Mouse (Mus musculus) induced T-regulatory cell, adult 2 months (primary cell): ENCODE data around the gene Rab3gap1.
A peak's percentile ranks its signal among the peaks of the same experiment; 100 is the strongest.

Experiments used
- DNase-seq: peaks from one replicate; pipeline ENCODE4 v3.0.0-alpha.2; 2012; ENCODE audit warnings: low read depth

Gene Rab3gap1

GRCm38 (mm10) chr1:127933405-127933804 is 64.8 kb downstream of the Rab3gap1 start:
- no peak for DNase-seq

GRCm38 (mm10) chr1:127934322-127934721 is 65.7 kb downstream of the Rab3gap1 start:
- no peak for DNase-seq

DNA sequence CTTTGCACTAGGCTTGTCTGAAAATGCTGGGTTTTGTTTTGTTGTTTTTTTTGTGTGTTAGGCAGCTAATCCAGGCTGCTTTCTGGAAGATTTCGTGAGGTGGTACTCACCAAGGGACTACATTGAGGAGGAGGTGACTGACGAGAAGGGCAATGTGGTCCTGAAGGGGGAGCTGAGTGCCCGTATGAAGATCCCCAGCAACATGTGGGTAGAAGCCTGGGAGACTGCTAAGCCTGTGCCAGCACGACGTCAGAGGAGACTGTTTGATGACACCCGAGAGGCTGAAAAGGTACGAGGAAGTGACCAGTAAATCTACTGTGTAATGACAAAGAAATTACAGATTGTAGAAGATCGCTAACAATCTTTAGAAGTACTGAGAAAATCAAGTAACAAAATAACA is 68.7 kb downstream of the Rab3gap1 start:
- DNase-seq, result no peak

GRCm38 (mm10) chr1:127942231-127942630 is 73.7 kb downstream of the Rab3gap1 start:
- no peak for DNase-seq

- DNase-seq, result no peak
Measured at GRCm38 (mm10) chr1:127943516-127943915, 74.9 kb downstream of the Rab3gap1 start.

DNA sequence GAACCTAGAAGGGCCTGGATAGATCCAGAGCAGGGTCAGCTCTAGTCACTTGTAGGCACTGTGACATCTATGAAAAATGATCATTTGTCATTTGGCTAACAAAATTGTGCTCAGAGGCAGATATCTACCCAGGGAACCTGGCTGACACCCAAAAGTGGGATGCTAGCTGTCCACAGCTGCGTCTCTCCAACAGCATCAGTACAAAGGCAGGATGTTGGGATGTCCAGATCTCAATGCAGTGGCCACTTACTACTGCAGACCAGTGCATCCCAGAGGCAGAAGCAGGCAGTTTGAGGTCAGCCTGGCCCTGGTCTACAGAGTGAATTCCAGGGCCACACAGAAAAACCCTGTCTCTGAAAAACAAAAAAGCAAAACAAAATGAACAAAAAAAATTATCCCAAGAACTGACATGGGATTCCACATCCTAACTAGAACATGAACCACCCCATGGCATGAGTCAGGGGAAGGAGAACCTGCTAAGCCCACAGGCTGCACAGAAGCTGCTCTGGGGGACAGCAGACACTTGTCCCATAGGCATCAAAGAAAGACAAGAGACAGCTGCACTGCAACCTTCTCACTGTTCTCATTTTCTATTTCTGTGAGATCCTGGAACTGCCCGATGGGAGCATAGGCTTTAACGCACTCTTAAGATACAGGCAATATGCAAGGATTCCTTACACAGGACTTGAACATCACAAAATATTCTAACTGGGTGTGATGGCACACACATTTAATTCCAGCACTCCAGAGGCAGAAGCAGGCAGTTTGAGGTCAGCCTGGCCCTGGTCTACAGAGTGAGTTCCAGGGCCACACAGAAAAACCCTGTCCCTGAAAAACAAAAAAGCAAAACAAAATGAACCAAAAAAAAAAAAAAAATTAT is 77.4 kb downstream of the Rab3gap1 start:
- no peak for DNase-seq

GRCm38 (mm10) chr1:127946615-127947249 is 78.2 kb downstream of the Rab3gap1 start:
- no peak for DNase-seq

GRCm38 (mm10) chr1:127948748-127949147 is 80.2 kb downstream of the Rab3gap1 start:
- DNase-seq, result no peak

DNA sequence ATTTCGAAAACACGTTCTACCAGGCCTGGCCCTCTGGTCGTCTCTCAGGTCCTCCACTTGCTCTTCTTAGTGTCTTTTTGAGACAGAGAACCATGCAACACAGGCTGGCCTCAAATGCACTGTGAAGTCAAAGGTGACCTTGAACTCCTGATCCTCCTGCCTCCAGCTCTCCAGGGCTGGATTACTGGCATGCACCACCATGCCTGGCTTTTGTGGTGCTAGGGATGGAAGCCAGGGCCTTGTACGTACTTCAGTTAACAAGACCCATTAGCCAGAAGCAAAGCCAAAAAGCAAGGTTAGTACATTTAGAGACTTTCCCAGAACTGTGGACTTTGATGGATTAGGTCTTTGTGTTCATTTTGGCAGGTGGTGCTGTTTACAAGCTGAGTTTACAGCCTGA is 83.7 kb downstream of the Rab3gap1 start:
- no peak for DNase-seq

DNA sequence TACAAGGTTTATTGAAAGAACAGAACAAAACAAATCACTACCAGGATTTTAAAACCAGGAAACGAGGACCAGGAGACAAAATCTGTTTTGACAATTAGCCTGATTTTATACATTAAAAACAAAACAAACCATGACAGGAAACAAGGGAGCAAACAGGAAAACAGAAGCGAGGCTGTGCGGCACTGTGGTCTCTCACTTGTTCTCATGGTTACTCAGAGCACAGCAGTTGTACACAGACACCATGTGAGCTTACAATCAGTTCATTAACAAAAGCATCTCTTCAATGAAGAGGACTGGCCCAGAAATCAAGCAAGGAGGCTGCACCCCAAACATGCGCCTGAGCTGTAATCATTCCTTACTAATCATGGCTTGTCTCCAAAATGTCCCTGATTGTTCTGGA is 85.6 kb downstream of the Rab3gap1 start:
- peak; percentile 71 for DNase-seq

DNA sequence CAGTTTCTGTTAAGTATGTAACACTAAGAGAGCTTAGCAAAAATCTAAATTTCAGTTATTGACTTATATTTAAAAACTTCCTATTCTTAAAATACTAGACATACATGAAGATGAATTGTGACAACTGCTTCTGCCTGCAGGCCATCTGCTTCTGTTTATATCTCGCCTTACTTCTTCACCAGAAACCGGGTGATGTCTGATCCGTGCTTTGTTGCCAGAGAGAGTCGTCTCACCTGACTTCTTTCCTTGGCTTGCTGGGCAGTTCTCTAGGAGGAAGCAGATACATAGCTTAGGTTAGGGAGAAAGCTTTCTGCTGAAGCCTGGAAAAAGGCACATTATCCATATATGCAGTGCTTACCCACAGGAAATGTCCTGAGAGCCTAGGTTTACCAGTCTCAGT is 86.2 kb downstream of the Rab3gap1 start:
- peak; percentile 18 for DNase-seq

DNA sequence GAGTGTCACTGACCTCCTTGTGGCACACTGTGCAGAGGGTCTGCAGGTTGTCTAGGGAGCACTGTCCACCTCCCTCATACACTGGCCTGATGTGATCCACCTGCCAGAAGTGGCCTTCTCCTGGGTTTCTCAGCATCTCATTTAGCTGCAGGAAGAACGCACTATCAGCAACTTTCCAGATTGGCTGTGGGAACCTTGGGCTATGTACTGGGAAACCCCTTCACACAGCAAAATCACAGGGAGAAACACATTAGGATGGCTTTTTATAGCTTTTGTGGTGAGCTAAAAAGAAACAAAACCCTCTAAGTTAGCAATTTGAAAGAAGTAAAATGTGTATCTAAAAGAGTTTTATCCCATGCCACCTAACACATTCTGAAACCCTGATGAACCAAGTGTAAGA is 88.0 kb downstream of the Rab3gap1 start:
- DNase-seq, result no peak

DNA sequence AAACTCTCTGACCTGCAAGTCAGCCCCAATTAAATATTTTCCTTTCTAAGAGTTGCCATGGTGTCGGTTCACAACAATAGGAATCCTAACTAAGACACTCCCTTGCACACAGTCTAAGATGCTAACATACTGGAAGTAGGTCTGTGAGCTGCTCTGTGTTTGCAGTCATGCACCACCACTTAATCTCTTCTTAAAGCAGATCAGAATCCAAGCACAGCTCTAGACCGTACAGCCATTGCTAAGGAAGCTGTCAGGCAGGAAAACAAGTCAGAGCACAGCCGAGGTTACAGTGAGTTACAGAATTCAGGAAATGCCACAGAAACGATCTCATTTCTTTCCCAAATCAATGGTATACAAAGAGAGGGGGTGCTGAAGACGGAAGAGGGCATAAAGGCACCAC is 90.2 kb downstream of the Rab3gap1 start:
- no peak for DNase-seq

- no peak for DNase-seq
Measured at GRCm38 (mm10) chr1:127959312-127959718, 90.7 kb downstream of the Rab3gap1 start.

DNA sequence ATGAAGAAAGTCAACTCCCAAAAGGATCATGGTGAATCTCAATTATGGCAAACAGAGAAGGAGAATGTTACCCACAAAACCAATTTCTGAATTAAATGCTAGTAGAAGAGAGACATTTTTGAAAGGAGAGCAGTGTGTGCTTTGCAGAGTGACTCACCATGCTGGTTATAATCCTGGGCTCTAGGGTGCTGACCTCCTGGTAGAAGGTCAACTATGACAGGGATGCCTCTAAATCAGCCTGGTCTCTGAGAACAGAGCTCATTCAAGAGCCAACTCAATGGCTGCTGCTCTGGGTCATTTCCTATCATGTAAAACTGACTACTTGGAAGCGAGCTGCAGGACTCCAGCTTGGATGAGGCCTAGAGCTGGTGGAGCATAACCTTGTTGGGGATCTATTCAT is 92.6 kb downstream of the Rab3gap1 start:
- DNase-seq, result no peak

DNA sequence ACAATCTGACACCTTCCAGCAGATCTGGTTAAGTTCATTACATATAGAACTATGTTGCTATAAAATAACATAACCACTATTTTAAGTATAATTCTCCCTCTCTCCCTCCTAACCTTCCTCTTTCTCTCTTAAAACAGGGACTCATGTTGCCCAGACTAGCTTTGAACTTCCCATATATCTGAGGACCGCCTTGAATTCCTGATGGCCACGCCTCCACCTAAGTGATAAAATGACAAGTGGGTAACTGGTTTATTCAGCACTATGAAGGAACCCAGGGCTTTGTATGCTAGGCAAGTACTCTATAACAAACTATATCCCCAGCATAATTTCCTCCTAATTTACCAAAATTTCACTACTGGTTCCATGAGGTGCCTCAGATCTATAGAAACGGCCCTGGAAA is 94.8 kb downstream of the Rab3gap1 start:
- no peak for DNase-seq

DNA sequence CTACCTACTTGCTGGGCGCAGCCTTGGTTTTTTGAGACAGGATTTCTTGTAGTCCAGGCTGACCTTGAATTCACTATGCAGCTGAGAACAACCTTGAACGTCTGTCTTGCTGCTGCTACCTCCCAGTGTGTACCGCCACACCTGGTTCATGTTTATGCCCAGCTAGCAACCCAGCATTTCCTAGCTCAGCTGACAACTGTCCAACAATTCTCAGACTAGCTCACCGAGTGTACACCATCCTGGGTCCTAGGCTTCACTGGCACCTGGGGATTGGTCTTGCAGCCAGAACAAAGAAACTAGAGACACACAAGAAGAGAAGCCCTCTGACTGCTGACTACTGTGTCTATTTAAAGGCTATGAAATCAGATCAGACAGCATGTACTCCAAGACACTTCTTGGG is 102.3 kb downstream of the Rab3gap1 start:
- DNase-seq, result no peak

DNA sequence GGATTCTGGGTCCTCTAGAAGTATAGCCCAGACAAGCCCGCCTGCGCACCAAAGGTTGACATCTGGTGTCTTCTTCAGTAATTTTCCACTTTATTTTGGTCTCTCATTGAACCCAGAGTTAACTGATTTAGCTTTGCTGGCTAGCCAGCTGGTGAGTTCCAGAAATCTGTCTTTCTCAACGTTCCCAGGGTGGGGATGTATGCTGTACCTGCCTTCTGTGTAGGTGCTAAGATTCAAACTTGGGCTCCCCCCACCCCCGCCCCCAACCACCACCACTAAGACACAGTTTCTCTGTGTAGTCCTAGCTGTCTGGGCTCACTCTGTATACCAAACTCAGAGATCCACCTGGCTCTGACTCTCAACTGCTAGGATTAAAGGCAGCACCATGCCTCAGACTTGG is 105.5 kb downstream of the Rab3gap1 start:
- no peak for DNase-seq

- peak; percentile 29 for DNase-seq
Measured at GRCm38 (mm10) chr1:127975676-127976075, 107.1 kb downstream of the Rab3gap1 start.

DNA sequence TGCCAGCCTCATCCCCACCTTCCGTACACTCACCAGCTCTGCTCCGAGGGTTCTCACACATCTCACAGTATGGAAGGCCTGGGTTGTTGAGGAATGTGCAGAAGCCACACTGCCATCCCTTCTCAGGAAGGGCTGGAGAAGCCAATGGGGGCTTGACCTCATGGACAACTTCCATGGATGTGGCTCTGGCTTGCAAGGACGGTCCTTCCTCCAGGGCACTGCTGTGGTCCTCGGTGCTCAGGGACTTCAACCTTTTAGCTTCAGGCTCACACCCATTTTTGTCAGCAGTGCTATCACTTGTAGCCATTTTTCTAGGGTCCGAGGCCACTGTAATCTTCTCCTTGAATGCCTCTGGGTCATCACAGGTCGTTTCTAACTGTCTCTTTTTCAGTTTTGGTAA is 107.5 kb downstream of the Rab3gap1 start:
- no peak for DNase-seq

DNA sequence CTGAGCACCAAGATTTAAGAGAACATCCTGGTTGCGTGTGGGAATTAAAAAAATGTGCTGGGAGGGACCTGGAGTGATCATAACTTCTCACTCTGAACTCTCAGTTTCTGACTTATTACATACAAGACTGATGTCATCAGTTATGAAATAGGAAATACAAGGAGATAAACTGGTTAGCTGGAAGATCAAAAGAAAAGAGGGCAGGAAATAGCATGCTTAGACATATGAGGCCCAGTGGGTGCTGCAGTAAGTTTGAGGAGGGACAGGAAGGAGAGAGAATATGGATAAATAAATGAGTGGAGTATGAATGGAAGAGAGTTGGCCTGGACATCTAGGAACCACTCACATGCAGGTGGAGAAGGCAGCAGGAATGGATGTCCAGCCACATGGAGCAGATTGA is 109.6 kb downstream of the Rab3gap1 start:
- DNase-seq, result no peak

DNA sequence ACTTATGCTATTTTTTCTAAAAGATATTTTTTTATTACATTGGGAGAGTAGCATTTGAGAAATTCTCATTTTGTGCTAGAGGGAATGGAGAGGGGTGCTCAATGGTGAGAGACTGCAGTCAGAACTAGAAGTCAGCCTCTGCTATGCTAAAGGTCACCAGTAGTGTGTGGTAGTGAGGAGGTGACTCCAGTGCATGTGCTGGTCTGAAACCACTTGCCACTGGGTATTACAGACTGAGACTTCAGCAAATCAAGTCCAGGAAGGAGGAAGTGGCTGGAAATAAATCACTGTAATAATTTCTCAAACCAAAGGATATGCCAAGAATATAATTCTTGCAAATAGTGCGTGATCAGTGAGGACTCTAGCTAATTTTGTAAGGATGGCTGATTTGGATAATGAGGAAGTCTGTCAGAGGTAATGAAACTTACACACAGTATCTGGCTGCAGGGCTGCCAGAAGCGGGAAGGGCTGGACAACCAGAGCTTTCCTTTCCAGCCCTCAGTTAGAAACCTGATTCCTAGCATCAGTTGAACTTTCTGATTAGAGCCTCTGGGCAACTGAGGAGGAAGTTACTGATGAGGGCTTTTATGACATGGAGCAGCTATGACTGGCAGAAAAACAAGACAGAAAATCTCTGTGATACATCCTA is 112.5 kb downstream of the Rab3gap1 start:
- no peak for DNase-seq

DNA sequence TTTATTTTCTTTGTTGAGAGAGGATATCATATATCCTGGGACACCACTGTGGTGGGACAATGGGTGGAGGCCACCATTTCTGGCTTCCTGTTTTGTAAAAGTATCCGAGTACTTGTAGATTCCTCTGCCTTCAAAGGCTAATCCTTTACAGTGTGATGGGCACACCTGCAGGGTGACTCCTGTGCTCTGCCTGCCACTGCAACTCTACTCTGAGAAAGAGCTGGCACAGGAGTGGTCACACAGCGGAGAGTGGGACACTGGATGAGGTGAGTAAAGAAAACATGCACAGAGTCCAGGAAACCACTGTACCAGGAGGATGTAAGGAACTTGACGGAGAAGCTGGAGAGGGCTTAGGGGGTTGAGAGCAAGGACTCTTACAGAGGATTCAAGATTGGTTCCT is 113.7 kb downstream of the Rab3gap1 start:
- peak; percentile 9 for DNase-seq
